Mouse (Mus musculus) liver, adult 2 months (tissue): Measurements from ENCODE around the gene Trnau1ap.

Experiments used
- CTCF ChIP-seq: fragments of 200-500 bp; IDR thresholded peaks from 2 replicates; pipeline ENCODE4 v1.5.1; 2011; ENCODE audit warnings: low read depth, low read length, control low read depth
- POLR2A ChIP-seq: fragments of 200-500 bp; IDR thresholded peaks from 2 replicates; pipeline ENCODE4 v1.6.1; 2011; ENCODE audit warnings: low read length, control low read depth; ENCODE audit not compliant: insufficient read depth; ENCODE audit errors: extremely low read depth

GRCm38 (mm10) chr4:132352739-132353138 lies 23.4 kb upstream of the Trnau1ap start:
- TF ChIP-seq CTCF (no peak), POLR2A (no peak)
